Mouse (Mus musculus) C2C12 (cell line): ENCODE measurements at regions not wholly inside any gene's neighbourhood (a gene's known extent, or its start where the extent isn't known, plus 50 kb on each side); places are given as distances from the start of the nearest gene placed in this dataset.

ENCODE experiments used
- CTCF ChIP-seq: IDR thresholded peaks from one replicate; pipeline ENCODE4 v1.5.1; 2011; ENCODE audit not compliant: control insufficient read depth, insufficient read depth, insufficient read length
- USF1 ChIP-seq: IDR thresholded peaks from one replicate; pipeline ENCODE4 v1.6.1; 2011; ENCODE audit warnings: low read depth, mild to moderate bottlenecking, control low read depth, moderate library complexity

DNA sequence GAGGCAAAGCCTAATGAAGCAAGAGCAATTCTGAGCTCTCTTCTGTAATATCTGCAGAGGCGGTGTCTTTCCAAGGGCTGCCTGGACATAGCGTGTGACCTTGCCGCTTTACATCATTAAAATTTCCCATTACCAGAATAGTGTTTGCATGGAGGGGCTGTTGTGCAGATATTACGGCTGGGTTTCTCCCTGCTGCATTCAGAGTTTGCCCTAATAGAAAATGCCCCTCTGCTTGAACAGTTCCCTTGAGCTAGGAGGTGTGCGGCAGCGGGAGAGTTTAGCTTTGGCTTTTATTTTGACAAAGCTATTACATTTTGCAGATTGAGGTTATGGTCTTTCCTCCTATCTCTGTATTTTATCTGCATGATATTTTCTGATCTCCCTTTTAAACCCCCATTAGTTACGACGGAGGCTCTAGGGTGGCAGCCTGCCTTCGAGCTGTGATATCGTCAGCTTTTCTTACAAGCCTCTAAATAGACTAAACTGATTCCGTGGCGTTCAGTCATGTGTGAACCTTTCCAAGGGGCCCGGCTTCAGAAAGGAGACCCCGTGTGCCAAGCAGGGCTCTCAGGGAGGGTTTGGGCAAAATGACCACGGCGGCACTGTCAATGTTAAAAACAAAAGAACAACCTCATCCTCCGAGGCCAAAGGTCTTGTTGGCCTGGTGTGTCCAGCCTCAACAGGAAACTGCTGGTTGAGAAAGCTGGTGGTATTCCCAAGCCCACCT is 182.2 kb upstream of the Pmfbp1 start:
- TF ChIP-seq CTCF: no peak
- TF ChIP-seq USF1: no peak
